Mouse (Mus musculus) left cerebral cortex, postnatal 10 days (tissue): Measurements from ENCODE around the gene Ddx60. TPM values are rescaled to one million over a fixed set of nuclear protein-coding genes. Genes with fewer than 3 reads are reported as not detected.

Experiments used
- DNase-seq, 2 experiments: peaks; one replicate each; pipeline ENCODE4 v3.0.0; 2021 to 2022; ENCODE audit warnings: low spot score in 2 of 2, mixed read lengths in 1 of 2; ENCODE audit errors: extremely low spot score in 1 of 2
- intact Hi-C: fragments of 180-260 bp; cut with DNase I; formaldehyde crosslinking; loops from one replicate; pipeline ENCODE4 v1.15.1; 2025
- total RNA-seq, 2 experiments: library from RNA; stranded (reverse); gene quantifications; 2 replicates each; pipeline ENCODE4 v1.2.3; 2021

Gene Ddx60
- total RNA-seq, 2 experiments from 2014 or later: 0.09 to 0.34 TPM

DNA sequence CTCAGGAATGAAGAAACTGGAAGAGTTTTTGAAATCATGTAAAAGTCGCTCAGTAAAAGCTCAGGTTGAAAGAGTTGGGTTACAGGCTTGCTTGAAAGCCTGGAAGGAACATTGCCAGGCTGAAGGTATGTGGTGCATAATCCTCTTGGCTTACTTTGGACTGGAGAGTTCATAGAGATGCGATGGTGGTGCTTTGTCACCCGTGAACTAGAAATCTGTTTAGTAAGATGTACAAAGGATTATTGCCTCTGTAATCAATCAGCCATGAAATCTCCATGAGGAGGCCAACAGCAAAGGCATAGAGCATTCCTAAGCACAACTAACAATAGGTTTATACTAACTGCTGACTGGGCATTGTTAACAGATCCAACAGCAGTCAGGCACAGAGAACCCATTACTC lies 41.7 kb downstream of the Ddx60 start:
- no peak for DNase-seq
- intact Hi-C loops: no loop called here

DNA sequence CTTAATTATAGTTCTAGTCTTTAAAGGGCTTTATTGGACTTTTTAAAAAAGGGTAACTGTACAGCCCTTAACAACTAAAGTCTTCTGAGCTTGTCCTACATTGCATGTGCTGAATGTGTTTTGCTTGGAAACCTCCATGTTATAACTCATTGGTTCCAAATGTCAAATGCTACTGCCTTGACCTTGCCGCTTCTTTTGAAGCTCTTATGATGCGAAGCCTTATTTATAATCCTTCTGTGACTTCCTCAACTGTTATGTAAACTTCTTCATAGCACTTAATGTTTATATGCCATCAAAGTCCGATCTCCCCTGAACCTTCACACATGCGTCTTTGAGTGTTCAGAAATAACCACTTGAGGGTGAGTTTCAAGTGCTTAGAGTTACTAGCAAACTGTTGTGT lies 57.1 kb downstream of the Ddx60 start:
- DNase-seq: no peak
- intact Hi-C loops: no loop called here

DNA sequence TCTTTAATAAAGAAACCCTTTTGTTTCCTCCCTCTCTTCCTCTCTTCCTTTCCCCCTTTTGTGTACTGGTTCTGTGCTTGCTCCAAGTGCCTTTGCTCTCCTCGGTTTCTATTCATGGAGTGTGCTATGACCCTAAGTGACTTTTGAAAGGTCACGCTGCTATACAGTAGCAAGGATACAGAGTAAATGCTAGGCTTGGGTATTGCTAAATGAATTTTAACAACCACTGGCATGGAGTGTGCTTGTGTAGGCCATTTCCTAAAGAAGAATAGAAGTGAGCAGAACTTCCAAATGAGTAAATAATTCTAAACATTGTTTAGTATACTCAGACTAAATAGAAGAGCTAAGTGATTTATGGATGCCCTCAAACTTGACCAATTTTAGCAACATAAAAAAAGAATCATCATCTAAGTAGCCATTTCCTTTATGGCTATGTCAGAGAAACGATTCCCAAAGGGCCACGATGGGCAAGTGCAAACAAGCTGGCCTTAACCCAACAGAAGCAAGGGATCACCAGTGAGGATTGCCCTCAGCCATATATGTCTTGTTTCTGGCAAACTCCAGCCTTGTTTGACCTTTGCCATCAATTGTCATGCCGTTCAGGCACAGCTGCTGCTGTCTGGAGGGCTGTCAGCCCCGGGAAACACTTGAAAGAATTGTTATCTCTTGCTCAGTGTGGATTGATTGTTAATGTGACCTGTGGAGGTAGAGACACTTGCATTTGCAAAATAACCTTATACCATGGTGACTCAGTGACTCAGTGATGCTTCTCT lies 58.0 kb downstream of the Ddx60 start:
- intact Hi-C loops: no loop called here
- DNase-seq: no peak

DNA sequence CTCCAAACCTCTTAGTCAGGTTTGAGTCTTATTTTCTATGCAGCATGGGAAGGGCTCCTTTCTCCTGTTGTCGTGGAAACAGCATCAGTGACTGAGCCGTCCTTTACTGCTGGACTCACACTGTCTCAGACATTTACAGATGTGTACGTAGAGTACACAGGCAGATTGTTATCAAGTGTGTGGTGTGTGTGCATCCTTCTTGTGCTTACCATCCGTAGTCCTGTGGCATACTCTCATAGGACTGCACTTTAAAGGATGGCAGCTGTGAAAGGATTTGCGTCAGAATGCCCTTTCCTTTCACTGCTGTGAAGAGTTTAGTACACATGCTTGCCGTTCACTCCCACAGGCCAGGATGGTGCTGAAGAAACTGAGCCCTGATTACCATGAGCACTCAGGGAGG lies 61.6 kb downstream of the Ddx60 start:
- no peak for DNase-seq
- intact Hi-C loops: no loop called here

DNA sequence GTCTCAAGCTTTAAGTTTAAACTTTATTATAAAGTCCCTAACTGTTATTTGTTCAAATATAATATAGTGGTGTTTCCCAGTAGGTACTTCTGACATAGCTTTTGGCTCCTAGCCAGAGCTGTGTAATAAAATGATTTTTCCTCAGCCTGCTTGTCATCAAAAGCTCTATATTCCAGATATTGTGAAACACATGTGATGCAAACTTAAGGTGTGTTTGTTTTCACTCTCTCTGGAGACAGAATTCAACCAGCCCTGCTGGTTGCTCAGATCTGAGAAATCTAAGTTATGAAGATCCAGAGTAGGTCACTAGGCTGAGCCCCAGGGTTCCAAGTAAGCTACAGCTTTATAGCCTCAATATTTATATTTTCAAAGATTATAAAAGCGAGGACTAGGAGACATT lies 64.9 kb downstream of the Ddx60 start:
- no peak for DNase-seq
- intact Hi-C loops: no loop called here

DNA sequence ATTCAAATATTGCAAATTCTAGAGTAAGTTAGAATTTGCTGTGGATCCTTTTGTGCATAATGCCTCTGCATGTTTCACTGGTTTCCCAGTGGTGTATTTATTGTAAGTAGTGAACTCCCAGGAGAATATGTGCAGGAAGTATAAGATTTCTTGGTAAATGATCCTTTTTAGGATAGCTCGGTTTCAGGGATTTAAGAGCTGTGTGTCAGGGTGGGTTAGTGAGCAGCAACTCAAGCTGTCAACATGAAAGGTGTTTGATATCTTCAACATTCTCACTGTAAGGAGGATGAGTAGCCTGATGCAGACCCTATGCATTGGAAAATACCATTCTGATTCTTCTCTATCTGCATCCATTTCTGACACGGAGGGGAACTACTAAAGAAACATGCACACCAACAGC lies 69.2 kb downstream of the Ddx60 start:
- intact Hi-C loops: no loop called here
- no peak for DNase-seq

DNA sequence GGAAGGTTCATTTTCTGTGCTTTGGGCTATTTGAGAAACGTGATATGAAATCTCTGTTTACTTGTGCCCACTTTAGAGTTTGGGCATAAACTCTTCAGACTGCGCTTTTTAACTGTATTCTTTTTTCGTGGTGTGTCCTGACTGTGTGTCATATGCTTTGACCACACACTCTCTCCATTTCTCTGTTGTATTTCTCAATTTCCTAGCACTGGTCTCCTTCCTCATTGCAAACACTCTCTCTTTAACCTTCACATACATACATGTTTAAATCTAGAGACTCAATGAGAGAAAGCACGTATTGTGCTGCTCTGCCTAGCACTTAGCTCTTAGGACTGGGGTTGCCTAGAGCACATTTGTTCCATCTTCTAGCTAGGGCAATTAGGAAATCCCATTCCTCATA lies 86.3 kb downstream of the Ddx60 start:
- DNase-seq: no peak
- intact Hi-C loops: no loop called here

DNA sequence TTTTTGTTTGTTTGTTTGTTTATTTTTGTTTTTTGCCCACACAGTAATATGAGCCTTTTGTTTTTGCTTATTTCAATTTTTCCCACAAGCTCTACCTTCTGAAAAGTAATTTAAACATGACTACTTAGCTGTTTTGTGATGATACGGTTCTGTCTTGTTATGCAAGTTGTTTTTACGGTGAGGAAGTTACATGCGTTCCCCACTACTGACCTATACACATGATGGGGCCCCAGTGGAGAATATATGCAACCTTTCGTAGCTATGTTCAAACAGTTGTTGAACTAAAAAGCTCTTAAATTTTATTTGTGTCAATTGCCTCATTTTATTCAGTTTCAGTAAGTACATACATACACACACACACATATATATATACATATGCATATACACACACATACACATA lies 86.7 kb downstream of the Ddx60 start:
- DNase-seq: no peak
- intact Hi-C loops: no loop called here

DNA sequence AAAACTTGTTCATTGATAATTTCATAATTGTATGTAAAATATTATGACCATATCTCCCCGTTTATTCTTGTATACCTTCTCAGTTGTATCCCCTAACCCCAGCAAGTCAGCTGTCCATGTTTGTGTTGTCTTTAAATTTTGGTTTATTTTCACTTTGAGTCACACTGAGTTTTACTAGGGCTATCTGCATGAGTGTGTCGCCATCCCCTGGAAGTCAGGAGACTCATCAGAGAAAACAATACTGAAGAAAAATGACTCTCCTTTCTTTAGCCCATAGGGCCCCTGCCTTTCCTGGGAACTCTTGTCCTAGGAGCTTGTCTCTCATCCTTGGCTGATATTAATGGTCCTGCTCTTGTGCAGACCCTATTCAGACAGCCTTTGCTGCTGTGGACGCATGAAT lies 106.5 kb downstream of the Ddx60 start:
- DNase-seq: no peak
- intact Hi-C loops: loop anchor here (10.0 kb wide), 2 partner anchors 140 to 500 kb away; no protein-coding TSS in a partner anchor

DNA sequence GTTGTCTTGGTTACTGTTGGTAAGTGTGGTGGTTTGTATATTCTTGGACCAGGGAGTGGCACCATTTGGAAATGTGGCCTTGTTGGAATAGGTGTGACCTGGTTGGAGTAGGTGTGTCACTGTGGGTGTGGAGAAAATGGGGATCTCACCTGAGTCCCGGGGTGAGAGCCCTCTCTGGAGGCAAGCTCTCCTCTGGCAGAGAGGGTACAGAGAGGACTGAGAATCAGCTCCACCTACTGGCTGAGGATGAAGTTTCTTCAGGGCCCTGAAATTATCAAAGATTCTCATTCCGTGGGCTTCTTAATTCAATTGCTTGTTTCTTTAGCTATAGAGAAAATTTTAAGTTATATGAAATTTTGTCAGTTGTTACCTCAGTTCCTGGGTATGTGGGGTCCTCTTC lies 118.9 kb downstream of the Ddx60 start:
- intact Hi-C loops: no loop called here
- DNase-seq: no peak

DNA sequence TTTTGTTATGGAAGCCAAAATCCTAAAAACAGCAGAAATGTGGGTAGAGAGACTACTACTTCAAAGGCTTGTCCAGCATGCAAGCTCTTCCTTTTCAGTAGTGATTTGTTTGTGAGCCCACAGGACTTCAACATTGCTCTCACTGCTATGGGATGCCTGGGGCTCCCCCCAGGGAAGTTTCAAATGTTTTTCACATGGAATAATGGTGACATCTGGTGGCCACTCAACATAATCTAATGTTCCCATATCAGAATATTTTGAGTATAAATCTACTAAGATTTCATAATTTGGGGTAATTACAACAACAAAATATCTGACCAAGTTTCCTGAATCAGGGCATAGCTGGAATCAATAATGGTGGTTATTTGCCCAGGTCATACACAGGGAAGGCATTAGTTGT lies 132.5 kb downstream of the Ddx60 start:
- intact Hi-C loops: no loop called here
- no peak for DNase-seq

DNA sequence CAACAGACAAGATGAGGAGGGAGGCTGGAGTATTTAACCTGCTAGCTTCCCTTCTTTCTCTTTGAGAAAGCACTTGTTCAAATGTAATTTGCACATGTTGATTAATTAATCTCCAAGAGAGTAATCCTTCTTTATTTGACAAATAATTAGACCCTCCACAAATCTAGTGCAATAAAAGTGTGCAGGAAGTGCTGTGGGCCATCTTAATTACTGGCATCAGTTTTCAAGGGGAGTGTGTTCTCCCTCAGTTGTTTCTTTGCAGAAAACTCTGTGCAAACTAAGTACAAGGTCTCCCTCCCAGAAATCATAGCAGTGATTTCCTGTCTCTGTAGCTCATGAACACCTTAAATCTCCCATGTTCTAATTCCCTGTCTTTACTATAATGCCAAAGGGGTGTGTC lies 140.4 kb downstream of the Ddx60 start:
- intact Hi-C loops: no loop called here

DNA sequence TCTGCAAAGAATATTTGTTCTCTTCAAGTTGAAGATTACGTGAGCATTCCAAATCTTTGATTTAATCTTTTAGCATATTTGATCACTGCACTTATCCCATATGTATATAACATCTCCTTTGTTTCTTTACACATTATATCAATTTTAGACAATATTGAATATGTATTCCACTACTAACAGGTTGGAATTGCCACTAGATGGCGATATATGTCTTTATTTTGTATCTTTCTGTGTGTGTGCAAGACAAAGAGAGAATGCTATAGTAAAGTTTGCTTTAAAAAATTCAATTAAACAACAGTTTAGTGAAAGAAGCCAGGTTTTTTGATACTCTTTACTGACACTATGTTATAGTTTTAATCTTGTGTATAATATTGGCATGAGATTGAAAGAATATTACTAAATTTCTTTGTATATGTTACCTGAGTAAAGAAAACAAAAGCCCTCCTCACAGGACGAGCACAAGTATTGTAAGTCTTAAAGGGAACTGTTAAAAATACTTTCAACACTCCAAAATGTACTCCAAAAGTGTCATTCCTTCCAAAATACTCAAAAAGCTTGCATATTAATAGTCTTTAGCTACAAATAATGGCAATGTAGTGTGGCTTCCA lies 152.4 kb downstream of the Ddx60 start:
- intact Hi-C loops: no loop called here
- DNase-seq: peak in 1 of 2 experiments; percentile 63

More for the DNA sequence above, 140.4 kb downstream of the Ddx60 start:
- no peak for DNase-seq

DNA sequence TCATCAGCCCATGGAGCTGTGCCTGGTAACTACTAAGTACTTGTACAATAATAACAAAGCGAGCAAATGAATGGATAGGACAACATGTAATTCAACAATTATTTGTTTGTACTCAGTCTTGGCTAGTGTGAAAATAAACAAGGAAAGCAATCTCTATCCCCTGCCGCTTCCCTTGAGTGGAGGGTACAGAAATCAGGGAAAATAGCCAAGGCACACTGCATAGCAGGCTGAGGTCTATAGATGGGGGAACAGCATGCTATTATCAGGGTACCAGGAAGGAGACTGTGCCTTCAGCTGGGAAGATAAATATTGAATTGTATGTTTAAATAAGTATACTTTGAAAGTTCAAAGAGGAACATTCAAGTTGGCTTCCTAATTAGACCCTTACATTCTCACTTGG lies 153.9 kb downstream of the Ddx60 start:
- no peak for DNase-seq

More for the DNA sequence above, 153.9 kb downstream of the Ddx60 start:
- intact Hi-C loops: no loop called here

Other genes with a start within 250 kb of the Ddx60 start
- gene Palld, start 25.4 kb upstream of the Ddx60 start, total RNA-seq: 1 to 10 TPM; 5.2 to 6.8 TPM
- not detected for gene Anxa10, start 195.1 kb downstream of the Ddx60 start, total RNA-seq